Mouse (Mus musculus) urinary bladder, adult 2 months (tissue): Measurements from ENCODE around the gene Igf1r. TPM values are rescaled to one million over a fixed set of nuclear protein-coding genes. Genes with fewer than 3 reads are reported as not detected.

ENCODE experiments used
- DNase-seq: peaks from one replicate; pipeline ENCODE4 v3.0.0; 2022; ENCODE audit warnings: low spot score
- polyA plus RNA-seq: library from polyadenylated mRNA; depleted of rRNA; stranded (reverse); fragments of >200 nt; gene quantifications from 2 replicates; pipeline ENCODE4 v1.2.3, GENCODE M21; 2012

Igf1r gene
- polyA plus RNA-seq, 1 experiment, result 20.1 TPM

DNA sequence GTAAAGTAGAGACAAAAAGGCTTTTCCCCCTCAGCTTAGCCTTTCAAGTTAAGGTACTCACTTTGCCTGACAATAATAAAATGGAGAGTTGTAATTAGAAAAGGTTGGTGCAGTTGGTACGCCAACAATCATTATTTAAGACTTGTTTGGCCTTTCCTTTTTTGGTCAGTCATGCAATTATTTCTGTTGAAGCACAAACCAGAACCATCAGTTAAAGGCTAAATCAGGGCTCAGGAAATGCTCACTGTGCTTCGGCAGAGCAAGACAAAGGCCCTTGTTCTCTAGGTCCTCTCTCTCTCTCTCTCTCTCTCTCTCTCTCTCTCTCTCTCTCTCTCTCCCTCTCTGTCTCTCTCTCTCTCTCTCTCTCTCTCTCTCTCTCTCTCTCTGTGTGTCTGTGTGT lies 165.4 kb downstream of the Igf1r start:
- no peak for DNase-seq

DNA sequence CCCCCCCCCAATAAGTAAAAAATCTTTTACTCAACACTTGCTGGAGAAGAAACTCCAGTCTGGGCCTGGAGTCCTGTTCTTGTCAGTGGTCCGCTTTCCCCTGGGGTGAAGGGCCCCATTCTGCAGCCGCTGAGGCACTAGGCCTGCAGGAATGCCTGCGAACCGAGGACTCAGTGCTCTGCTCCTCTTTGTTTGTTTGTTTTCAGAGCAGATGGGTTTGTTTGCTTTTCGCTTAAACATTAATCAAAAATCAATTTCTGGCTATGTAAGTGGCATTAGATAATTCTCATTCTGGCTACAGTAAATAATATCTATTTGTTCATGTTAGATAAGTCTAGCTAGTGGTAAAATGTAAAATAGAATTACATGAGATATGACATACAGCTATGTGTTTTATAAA lies 167.0 kb downstream of the Igf1r start:
- no peak for DNase-seq

DNA sequence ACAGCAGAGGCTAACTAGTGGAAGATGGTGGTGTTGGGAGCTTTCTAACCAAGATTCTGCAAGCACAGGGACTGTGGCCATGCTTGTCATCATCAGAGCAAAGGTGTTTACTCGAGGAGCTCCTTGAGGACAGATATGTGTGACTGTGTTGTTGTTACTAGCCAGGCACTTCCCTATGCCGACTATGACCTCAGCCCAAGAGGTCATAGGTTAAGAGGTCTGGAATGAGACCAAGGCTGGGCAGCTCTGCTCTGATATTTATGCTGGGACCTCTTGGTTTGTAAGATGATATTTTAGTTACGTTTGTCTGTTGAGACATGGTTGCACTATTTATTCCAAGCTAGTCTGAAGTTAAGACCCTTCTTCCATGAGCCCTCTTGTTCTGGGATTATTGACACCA lies 169.8 kb downstream of the Igf1r start:
- DNase-seq, result no peak

DNA sequence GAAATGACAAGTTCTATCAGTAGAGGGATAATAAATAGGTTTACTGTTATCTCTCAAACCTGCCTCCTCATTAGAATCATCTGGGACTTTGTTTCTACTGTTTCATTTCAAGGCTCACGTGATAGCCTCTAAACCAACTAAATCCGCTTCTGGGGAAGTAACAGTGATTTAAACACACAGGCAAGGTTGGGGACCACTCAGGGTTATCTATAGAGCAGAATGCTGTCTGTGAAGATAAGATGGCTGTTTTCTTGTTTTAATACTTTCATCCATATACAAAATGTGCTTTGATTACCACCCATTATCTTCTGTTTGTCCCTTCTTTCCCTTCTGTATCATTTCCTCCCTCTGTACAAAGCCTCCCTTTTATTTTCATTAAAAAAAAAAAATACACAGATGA lies 172.7 kb downstream of the Igf1r start:
- DNase-seq, result no peak

DNA sequence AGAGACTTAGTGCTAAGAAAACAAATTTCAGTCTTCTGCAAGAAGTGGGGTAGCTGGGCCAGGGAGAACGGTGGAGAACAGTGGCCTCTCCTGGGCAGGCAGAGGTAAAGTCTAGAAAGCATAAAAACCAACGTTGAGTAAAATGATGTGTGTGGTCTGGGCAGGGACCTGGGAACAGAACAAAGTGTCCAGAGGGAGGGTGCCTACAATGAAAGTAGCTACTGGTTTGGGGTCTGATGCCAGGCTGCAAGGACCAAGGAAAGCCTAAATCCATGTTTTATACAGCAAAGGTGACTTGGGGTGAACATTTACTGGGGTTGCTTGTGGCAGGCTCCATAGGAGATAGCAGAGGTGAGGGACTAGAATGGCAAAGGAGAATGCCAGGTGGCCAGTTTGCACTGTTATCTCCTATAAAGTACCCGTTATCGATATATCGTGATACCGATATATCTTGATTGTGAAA lies 175.2 kb downstream of the Igf1r start:
- no peak for DNase-seq

DNA sequence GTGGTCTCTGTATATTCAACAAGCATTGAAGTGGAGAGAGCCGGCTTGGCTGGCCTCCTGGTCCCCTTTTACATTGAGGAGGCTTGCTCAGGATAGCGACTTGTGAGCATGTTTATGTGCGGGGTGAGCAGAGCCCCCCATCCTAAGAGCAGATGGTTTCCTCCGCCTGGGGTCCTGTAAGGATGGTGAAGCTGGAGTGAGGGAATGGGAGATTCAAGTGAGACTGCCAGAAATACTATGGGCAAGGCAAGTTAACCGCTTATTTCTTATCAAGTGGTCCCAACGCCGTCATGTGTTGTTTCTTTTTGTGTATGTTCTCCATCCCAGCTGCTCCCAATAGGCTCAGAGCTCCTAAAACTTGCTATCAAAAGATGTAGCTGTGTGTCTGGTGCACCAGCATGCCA lies 175.6 kb downstream of the Igf1r start:
- DNase-seq, result no peak

DNA sequence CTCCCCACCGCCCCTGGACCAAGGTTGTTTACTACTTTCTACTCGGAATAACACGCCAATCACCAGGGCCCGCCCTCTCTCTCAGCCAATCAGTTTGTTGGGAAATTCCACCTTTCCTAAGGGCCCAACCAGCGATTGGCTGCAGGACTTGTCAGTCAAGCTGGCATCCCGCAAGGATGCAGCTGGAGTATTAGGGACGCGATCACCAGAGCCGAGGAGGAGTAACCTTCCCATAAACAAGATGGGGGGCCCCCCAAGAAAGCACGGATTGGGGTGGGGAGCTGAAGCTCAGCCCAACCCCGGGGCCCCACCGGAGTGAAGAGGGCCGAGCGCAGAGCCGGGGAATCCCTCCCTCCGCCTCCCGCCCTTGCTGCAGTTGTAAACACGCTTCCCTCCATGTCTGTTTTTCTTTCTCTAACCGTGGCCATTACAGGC lies 176.5 kb downstream of the Igf1r start:
- peak; percentile 95 for DNase-seq

DNA sequence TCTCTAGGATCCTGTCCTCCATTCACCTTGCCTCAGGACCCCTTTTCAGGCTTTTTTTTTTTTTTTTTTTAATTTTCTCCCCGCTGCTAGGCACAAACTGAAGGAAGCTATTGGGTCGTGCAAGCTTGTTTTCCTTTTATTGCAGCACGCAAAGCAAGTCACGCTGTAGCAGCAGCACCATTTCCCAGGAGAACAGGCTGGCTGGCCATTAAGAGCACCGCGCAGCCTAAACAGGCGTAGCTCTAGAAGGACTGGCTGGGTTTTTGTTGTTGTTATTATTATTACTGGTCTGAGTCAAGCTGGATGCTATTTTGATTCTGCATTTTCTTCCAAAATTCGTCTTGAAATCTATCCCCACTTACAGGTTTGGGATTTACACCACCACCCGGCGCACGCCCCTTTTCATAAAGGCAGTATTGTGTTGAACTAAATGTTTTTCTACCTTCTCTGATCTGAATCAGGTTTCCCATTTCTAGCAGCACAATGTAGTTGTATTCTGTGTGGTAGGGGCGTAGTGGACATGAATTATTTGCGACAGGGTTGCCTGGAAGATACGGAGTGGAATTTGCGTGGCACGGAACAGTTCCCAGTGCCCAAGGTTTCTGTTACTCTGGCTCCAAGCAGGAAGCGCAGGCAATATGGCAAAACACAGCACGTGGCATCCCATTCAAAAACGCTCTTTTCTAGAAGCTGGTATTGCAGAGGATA lies 177.1 kb downstream of the Igf1r start:
- peak; percentile 61 for DNase-seq

DNA sequence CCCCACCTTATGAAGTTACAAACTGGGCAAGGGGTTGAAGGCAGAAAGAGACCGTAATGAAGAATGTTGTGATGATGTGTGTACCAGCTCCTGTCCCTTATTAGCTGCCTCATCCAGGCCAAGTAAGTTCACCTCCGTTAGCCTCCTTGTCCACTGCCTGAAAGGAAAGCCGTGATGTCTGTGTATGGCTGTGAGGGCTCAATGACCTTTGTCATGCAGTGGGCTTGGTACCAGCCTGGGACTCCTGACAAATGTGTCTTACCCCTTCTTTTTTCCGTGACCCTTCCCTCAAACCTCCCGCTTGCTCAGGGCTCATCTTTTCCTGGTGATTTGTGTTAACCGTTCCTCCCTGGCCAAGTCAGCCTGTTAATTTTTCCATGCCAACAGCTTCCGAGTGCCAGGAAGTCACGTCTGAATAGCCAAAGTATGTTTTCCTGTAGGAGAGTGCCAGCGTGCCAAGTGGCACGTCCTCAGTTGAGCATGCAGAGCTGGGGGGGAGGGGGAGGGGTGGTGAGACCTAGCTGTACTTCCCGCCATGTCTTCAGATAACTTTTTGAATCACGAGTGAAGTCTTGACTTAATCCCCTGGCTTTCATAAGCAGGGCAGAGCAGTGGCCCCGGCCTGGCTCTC lies 178.4 kb downstream of the Igf1r start:
- DNase-seq, result no peak

DNA sequence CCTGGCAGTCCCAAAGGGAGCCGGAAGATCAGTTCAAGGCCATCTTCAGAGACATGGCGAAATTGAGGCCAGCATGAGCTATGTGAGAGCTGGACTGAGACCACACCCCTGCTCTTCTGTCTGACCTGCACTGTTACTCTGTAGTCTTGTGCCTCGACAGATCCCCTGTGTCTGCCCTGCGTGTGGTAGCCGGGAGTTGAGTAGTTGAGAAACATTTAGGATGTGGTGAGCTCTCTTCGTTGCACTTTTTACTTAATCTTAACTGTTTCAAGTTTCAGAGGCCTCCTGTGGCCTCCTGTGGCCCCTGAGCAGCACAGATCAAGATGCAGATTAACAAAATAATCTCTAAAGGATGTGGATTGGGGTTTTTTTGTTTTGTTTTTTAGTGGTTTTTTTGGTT lies 181.1 kb downstream of the Igf1r start:
- DNase-seq, result no peak

DNA sequence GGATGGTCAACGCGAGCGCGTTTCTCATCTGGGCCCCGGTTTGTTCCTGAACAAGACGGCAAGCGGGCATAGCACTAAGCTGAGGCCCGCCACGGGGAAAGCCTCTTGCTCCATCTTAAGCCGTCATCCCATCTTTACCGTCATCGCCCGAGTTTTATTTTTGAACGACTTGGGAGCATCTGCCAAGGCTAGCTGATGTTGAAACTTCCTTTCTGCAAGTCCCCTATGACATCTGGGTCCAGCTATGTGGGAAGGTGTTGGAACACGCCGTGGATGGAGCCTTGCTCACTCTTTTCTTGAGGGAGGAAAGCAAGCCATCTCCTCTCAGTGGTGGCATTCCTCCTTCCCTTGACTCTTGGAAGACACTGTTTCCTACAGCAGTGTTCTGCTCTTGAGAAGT lies 182.3 kb downstream of the Igf1r start:
- no peak for DNase-seq

DNA sequence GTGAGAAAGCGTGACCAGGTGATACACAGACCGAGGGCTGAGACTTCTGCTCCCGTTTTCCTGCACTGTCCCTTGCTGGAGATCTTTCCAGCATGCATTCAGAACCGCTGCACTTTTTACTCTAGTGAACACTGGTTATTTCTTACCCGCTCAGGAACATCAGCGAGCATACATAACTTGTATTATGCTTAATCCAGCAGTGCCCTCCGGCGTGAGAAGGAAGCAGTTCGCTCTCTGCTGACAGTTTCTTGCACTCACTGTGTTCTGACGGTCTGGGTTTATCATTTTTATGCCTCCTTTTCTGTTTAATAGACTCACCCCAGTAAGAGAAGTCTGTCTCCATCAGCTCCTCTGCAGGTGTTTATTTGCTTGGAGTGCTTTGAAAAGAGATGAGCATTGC lies 183.4 kb downstream of the Igf1r start:
- no peak for DNase-seq

DNA sequence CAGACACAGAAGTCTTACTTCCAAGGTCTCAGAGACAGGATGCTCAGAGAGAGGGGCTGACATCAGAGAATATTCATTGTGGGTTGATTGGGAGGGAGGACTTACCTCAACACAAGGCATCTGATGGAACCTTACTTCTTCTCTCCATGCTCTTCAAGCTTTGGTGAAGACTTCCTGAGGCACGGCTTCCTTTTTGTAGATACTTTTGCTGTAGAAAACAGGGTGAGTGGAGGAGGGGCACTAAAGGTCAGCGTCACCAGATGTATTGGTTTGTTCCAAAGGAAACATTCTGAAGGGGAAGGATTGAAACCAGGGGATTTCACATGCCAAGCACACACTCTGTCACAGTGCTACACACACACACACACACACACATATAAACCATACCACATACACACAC lies 186.8 kb downstream of the Igf1r start:
- DNase-seq, result no peak

DNA sequence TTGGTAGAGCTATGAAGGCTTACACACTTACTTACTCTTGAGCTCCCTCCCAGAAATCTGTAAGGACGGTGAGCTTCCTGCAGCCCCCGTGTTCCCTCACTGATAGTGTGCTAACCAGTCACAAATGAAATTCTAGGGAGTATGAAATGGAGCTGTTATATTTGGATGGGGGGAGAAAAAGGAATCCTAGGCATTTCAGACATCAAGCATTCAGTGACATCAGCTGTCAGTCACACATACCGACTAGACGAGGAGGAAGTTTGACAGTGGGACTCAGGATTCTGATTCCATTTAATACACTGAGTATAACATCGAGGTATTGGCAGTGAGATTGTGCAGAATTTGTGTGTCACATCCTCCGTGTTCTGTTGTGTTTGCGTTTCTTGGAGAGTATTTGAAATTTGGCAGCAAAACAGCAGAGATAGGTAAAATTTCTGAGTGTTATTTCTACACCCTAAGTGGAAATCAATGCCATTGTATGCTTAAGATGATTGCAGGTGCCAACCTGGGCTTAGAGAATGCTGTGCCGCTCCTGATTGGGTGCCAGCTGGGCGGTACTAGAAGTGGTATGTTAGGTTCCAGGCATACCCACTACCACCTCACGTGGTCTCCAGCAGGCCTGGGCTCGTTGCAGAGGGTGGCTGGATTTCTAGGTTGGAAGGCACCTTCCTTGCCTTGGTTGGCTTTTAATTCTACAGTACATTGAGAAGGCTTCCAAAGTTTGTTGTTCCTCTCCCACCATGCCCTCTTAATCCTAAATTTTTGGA lies 187.6 kb downstream of the Igf1r start:
- no peak for DNase-seq

DNA sequence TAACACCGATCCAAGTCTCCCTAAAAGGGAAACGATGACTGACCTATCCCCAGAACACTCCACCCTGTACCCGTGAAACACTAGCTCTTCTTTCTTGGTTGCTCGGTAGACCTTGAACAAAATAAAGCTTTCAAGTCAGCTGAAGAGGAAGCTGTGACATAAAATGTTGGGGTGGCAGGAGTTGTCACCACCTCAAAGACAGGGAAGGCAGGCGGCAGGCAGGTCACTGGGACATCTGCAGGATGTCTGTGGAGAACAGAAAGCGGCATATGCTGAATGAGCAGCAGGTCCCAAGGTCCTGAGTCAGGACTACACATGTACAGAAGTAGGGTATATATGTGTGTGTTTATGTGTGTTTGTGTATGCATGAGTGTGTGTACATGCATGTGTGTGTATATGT lies 191.6 kb downstream of the Igf1r start:
- DNase-seq, result no peak

DNA sequence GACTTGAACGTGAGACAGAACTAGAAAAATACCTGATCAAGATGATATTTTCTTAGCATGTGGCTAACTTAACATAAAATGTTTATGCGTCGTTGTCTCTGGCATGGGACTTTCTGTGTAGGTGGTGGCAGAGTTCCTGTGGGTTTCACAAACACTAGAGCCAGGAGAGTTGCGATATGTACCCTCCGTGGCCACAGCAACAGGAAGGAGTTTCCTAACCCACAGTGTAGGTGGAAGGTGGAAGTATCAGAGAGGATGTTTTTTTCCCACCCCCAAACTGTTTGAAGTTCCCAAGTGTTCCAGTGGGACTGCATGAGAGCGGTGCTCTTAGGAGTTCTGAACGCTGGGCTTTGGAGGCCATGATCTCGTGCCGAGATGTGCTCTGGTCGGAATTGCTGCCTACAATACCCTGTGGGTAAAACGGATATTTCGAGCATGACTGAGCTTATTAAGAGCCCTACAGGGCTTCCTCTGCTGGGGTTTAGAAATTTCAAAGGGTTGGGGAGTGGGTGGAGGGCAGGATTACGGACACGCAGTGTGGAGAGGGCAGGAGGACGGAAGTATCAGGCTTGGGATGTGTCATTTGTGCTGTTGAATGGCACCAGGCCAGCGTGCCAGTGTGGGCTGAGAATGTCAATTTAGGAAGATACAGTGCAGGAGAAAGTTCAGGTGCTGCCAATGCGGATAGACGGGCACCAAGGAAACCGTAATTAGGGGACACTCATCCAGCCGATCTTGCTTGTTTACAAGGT lies 195.8 kb downstream of the Igf1r start:
- no peak for DNase-seq

DNA sequence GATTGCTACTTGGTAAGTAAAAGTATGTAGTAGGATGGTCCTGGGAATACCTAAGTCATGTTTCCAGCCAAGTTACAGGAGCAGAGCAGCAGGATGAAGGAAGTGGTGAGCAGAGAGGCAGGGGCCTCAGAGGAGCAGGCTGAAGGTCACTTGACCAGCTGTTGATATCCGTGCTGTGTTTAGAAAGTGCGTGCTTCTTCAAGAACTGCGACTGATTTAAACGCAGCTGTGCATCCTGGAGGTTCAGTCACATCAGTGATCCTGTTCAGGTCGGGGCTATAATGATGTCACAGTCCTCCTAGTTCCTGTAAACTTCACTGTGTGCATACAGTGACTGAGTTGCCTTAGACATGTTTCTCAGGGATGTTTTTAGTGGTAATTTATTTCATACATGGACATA lies 199.3 kb downstream of the Igf1r start:
- no peak for DNase-seq

DNA sequence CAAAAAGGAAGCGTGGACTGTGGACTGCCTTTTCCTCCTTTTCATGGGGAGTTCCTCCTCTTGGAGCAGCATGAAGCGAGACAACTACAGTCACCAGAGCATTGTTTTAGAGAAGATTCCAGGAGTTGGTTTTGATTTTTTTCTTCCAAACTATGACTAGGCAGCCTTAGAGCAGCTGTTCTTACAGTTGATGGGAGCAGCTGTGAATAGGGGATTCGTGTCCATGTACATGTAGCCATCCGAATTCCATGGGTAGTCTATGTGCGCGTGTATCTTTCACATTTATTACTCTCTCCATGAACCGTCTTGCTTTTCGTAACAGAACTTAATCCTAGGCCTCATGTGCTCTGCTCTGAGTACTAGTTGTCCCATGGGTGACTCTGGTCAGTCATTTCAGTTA lies 199.8 kb downstream of the Igf1r start:
- no peak for DNase-seq

DNA sequence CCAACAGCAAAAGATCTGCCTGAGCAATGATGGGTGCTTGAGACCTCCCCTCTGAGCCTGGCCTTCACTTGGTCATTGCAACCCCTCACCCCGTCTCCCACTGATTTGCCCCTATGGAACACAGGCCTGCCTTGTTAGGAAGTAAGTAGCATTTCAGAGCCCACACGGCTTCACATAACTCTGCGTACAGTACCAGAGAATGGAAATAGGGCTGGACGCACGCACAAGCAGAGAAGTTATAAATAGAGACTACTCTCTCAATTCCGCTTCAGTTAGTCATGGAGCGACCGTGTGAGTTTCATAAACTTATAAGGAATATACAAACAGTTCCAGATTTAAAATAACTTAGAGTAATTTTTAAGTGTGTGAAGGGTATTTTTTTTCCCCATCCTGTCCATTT lies 200.6 kb downstream of the Igf1r start:
- DNase-seq, result no peak

DNA sequence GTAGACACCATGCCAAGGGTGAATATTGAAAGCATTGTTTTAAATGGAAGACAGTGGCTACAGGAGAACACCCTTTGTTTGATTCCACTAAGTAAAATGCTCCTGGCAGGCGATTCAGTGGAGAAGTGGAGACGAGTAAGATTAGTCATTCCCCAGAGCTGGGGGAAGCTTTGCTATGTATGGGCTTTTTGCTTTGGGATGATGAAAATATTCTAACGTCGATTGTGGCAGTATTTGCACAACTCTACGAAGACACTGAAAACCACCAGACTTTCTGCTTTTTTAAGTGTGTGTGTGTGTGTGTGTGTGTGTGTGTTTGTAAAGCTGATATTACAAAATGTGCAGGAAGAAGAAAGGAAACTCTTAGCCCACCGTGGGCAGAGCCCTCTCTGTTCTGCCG lies 202.0 kb downstream of the Igf1r start:
- DNase-seq, result no peak

DNA sequence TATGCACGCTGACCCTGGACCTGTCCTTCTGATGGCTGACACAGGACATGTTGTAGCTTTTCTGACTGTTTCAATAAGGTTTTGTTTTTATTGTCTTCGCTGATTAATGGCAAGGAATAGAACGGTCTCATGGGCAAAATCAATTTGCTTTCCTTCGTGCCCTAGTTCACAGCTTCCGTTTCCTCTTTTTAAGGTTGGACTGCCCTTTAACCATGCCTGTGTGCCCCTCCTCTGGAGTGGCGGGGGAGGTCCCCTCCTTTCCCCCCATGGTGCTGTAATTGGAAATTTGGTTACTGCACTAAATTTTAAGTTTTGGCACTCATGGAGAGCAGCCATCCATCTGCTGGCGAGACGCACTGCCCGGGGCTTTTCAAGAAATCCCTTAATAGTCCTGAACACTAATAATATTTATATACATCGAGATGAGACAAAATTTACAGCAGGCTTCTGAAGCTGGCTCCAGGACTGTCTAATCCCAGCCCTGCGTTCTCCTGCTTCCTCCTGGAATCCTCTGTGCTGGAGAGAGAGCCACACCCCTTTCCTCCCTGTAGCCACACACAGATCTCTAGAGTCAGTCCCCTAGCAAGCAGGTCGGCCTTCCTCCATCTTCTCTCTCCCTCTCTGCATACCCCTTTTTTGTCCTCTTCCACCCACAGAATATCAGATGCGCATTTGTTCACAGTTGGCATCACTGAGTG lies 207.6 kb downstream of the Igf1r start:
- DNase-seq, result no peak

DNA sequence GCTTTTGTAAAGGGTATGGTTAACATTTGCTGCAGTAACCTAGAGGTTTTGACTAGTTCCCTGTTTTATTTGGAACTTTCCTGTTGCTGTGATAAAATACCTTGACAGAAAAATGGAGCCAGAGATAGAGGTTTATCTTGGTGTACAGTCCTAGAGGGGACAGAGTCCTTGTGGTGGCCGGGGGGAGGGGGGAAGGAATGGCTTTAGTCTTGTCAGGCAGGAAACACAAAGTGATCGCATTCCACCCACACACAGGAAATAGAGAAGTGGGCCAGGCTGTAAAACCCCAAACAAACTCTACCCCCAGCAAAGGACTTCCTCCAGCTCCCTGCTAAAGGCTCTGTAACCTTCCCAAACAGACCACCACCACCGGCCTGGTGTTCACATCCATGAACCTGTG lies 211.4 kb downstream of the Igf1r start:
- DNase-seq, result no peak
